8 mouse cellular contexts compared by ENCODE assay signal in genomic region chr7:97984108-97984834, GRCm38 (mm10).
DNase-seq lines count a peak whose midpoint lies in the region; ATAC-seq lines count a peak whose summit lies in the region.

No protein-coding gene starts in this region.

- no peaks in the 10 kb centered on the region for H3K36me3 ChIP-seq in intestine, embryonic 14.5 days (ENCODE audit: control insufficient read depth, insufficient read depth, low read length)
- no peaks in the 10 kb centered on the region for H3K36me3 ChIP-seq in intestine, embryonic 15.5 days
- H3K36me3 ChIP-seq in embryonic facial prominence, embryonic 10.5 days (replicated peaks): no peaks in the 10 kb centered on the region

- H3K27me3 ChIP-seq in intestine, embryonic 14.5 days (replicated peaks; ENCODE audit: control insufficient read depth, insufficient read depth, low read length): no peaks in the 10 kb centered on the region
- no peaks in the 10 kb centered on the region for H3K27me3 ChIP-seq in intestine, embryonic 15.5 days (replicated peaks)
- H3K27me3 ChIP-seq in embryonic facial prominence, embryonic 10.5 days (replicated peaks; ENCODE audit: low read depth, poor library complexity, severe bottlenecking): no peaks in the 10 kb centered on the region

- H3K9ac ChIP-seq in intestine, embryonic 14.5 days (ENCODE audit: low read length): no peak overlapping the region
- H3K9ac ChIP-seq in intestine, embryonic 15.5 days: no peak overlapping the region

- H3K9me3 ChIP-seq in intestine, embryonic 14.5 days (ENCODE audit: control insufficient read depth, low read length): no peaks in the 10 kb centered on the region
- no peaks in the 10 kb centered on the region for H3K9me3 ChIP-seq in intestine, embryonic 15.5 days
- no peaks in the 10 kb centered on the region for H3K9me3 ChIP-seq in embryonic facial prominence, embryonic 10.5 days

- no peak overlapping the region for H3K4me2 ChIP-seq in intestine, embryonic 14.5 days (ENCODE audit: low read length)
- H3K4me2 ChIP-seq in intestine, embryonic 15.5 days (replicated peaks): no peak overlapping the region

- peak; percentile 81 for DNase-seq in intestine, embryonic 14.5 days (ENCODE audit: low spot score)
- peak; percentile 57 for DNase-seq in B cell, adult 2 months
- DNase-seq in MN1 (ENCODE audit: low spot score): peak; percentile 22
- DNase-seq in embryonic facial prominence, embryonic 10.5 days (ENCODE audit: low spot score): peak; percentile 79
- peak; percentile 36 for DNase-seq in lung, postnatal 10 days
- peak; percentile 60 to 62 for DNase-seq in thymus, postnatal 36 days
- DNase-seq in right cerebral cortex, postnatal 36 days (ENCODE audit: low spot score in 2 of 2): no peak

- no peak overlapping the region for H3K4me3 ChIP-seq in intestine, embryonic 14.5 days (ENCODE audit: low read depth, low read length)
- no peak overlapping the region for H3K4me3 ChIP-seq in intestine, embryonic 15.5 days (replicated peaks)
- H3K4me3 ChIP-seq in embryonic facial prominence, embryonic 10.5 days: no peak overlapping the region

- no peak for ATAC-seq in intestine, embryonic 14.5 days (replicated peaks; ENCODE audit: low FRiP score, low TSS enrichment, low read depth)
- ATAC-seq in intestine, embryonic 15.5 days: no peak

- WGBS in intestine, embryonic 14.5 days: 48% methylated on average over 13 of the region's 13 CpGs
- 49% methylated on average over 13 of the region's 13 CpGs for WGBS in intestine, embryonic 15.5 days
- 53% methylated on average over 13 of the region's 13 CpGs for WGBS in embryonic facial prominence, embryonic 10.5 days

- H3K27ac ChIP-seq in intestine, embryonic 14.5 days (ENCODE audit: low read depth): no peak overlapping the region
- no peak overlapping the region for H3K27ac ChIP-seq in intestine, embryonic 15.5 days
- H3K27ac ChIP-seq in embryonic facial prominence, embryonic 10.5 days (replicated peaks): no peak overlapping the region

- H3K4me1 ChIP-seq in intestine, embryonic 14.5 days (replicated peaks; ENCODE audit: control insufficient read depth, insufficient read depth, low read length): no peaks in the 10 kb centered on the region
- H3K4me1 ChIP-seq in intestine, embryonic 15.5 days (replicated peaks): no peaks in the 10 kb centered on the region
- H3K4me1 ChIP-seq in embryonic facial prominence, embryonic 10.5 days: no peaks in the 10 kb centered on the region

Comparison
In these comparisons a context has a peak if more than half of its experiments do, and no peak if none do; other contexts are left out.
1. DNase-seq: peak in intestine, embryonic 14.5 days (single experiment), B cell, adult 2 months (2 of 2), MN1 (single experiment), embryonic facial prominence, embryonic 10.5 days (single experiment), lung, postnatal 10 days (single experiment) and thymus, postnatal 36 days (2 of 2); none in right cerebral cortex, postnatal 36 days (0 of 2).